Mouse (Mus musculus): ENCODE data around the gene Olfr309. TPM values are rescaled to one million over a fixed set of nuclear protein-coding genes. Genes with fewer than 3 reads are reported as not detected.

Olfr309 gene
- polyA plus RNA-seq, 1 experiment from 2014 or later = not detected

Small RNAs within 50 kb of the gene (microRNA-seq; reads per million reads assigned to microRNA genes)
- gene Gm23192 (ENCODE audit: borderline number of aligned reads) = not detected

Other genes with a start within 250 kb of the Olfr309 start
- not detected in 2 replicates for gene Vmn2r75, start 141.9 kb downstream of the Olfr309 start, polyA plus RNA-seq (2014; fragmentation: Nextera tagmentation; extraction: Ambion mirVana)
- not detected in 2 replicates for gene Vmn2r76, start 67.4 kb downstream of the Olfr309 start, polyA plus RNA-seq (2014; fragmentation: Nextera tagmentation; extraction: Ambion mirVana)
- not detected in 2 replicates for gene Olfr310, start 36.5 kb downstream of the Olfr309 start, polyA plus RNA-seq (2014; fragmentation: Nextera tagmentation; extraction: Ambion mirVana)
- not detected in 2 replicates for gene Olfr308, start 11.9 kb upstream of the Olfr309 start, polyA plus RNA-seq (2014; fragmentation: Nextera tagmentation; extraction: Ambion mirVana)
- gene Olfr307, start 23.9 kb upstream of the Olfr309 start, polyA plus RNA-seq (2014; fragmentation: Nextera tagmentation; extraction: Ambion mirVana) = not detected in 2 replicates
- not detected in 2 replicates for gene Olfr305, start 53.2 kb upstream of the Olfr309 start, polyA plus RNA-seq (2014; fragmentation: Nextera tagmentation; extraction: Ambion mirVana)
- not detected in 2 replicates for gene Olfr304, start 73.0 kb upstream of the Olfr309 start, polyA plus RNA-seq (2014; fragmentation: Nextera tagmentation; extraction: Ambion mirVana)
- gene Olfr303, start 84.1 kb upstream of the Olfr309 start, polyA plus RNA-seq (2014; fragmentation: Nextera tagmentation; extraction: Ambion mirVana) = not detected in 2 replicates
- gene Olfr301, start 90.1 kb upstream of the Olfr309 start, polyA plus RNA-seq (2014; fragmentation: Nextera tagmentation; extraction: Ambion mirVana) = not detected in 2 replicates
- gene Olfr299, start 146.2 kb upstream of the Olfr309 start, polyA plus RNA-seq (2014; fragmentation: Nextera tagmentation; extraction: Ambion mirVana) = not detected in 2 replicates
- gene Olfr298, start 178.8 kb upstream of the Olfr309 start, polyA plus RNA-seq (2014; fragmentation: Nextera tagmentation; extraction: Ambion mirVana) = not detected in 2 replicates
- gene Olfr297, start 206.3 kb upstream of the Olfr309 start, polyA plus RNA-seq (2014; fragmentation: Nextera tagmentation; extraction: Ambion mirVana) = not detected in 2 replicates